Mouse (Mus musculus): ENCODE results near the gene Apol8. TPM values are rescaled to one million over a fixed set of nuclear protein-coding genes. Genes with fewer than 3 reads are reported as not detected.

Apol8 gene
- total RNA-seq (2014; rRNA removed), result 0.50 and 0.84 TPM in 2 replicates
- 0.35 and 0.50 TPM in 2 replicates for polyA plus RNA-seq (2015; fragmentation: Nextera tagmentation; extraction: Ambion mirVana)

DNA sequence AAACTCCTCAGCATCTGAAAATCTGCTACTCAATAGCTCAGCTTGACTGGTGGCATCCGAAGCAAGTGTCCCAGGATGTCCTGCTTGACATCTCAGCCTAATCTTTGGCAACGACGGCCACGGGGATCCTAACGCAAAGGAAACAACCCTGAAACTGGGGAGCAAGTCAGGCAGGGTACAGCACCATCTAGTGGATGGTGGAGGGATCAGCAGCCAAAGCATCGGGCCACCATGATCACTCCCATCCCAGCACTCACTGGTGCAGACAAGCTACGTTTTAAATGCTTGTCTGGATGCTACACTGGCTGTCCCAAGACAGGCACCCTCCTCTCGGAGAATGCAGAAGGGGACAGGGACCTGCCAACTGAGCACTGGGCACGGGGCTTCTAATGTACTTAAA is at the start of gene Apol8:
Apol8 (minus strand) TSS at position 156 of the 400 bp plus-strand sequence.
- H3K4me3 ChIP-seq (ENCODE audit: low read length), result no peak within 1 kb of the TSS
- peak; percentile 97 for TF ChIP-seq CTCF (IDR thresholded peaks at IDR 0.05; ENCODE audit: low read depth)
- H3K27ac ChIP-seq, result no peak within 1 kb of the TSS
- 0 out of 2 replicates have a peak, but pooled peaks cover 11% of the 10 kb centered on the region for H3K36me3 ChIP-seq (ENCODE audit: insufficient read depth, low read length)
- H3K27me3 ChIP-seq (ENCODE audit: insufficient read depth, low read length), result no peaks in the 10 kb centered on the region
- H3K9ac ChIP-seq (replicated peaks; ENCODE audit: low read length), result no peak within 1 kb of the TSS
- DNase-seq (ENCODE audit: low spot score) (peak; percentile 75), ATAC-seq (no peak)
- H3K4me1 ChIP-seq (ENCODE audit: insufficient read depth, low read length), result no peaks in the 10 kb centered on the region
- H3K4me2 ChIP-seq (ENCODE audit: low read depth, low read length), result no peak within 1 kb of the TSS
- no peaks in the 10 kb centered on the region for H3K9me3 ChIP-seq (ENCODE audit: low read length)
- 8% methylated on average over 9 of the region's 9 CpGs for whole genome bisulfite sequencing

DNA sequence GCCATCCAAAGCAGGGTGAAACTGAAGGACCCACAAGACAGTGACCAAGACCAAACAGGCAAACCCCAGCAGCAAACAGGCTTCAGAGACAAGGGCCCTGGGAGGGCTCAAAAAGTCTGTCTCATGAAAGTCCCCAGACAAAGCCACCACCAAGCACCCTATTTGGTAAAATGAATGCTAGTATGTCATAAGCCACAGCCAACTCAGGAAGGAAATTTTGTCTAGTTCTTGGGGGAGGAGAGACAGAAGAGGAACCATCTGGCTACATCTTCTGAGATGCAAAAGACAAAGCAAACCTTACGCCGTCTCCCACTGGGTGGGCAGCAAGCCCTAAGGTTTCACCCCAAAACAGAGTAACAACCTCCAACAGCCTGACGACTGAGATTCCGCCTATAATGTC is 48.9 kb upstream of the Apol8 start:
- no peak overlapping the region for H3K4me2 ChIP-seq (ENCODE audit: low read depth, low read length)
- H3K4me1 ChIP-seq (ENCODE audit: insufficient read depth, low read length), result no peaks in the 10 kb centered on the region
- no peaks in the 10 kb centered on the region for H3K27me3 ChIP-seq (ENCODE audit: insufficient read depth, low read length)
- no peaks in the 10 kb centered on the region for H3K9me3 ChIP-seq (ENCODE audit: low read length)
- H3K36me3 ChIP-seq (ENCODE audit: insufficient read depth, low read length), result peaks cover 10% of the 10 kb centered on the region; the same call in 1 of the 2 replicates
- H3K4me3 ChIP-seq (ENCODE audit: low read length), result no peak overlapping the region
- TF ChIP-seq CTCF (IDR thresholded peaks at IDR 0.05; ENCODE audit: low read depth), result no peak
- no peak for DNase-seq (ENCODE audit: low spot score)
- H3K9ac ChIP-seq (replicated peaks; ENCODE audit: low read length), result no peak overlapping the region
- WGBS, result 85% methylated on average over 4 of the region's 4 CpGs
- no peak for ATAC-seq
- H3K27ac ChIP-seq, result no peak overlapping the region

DNA sequence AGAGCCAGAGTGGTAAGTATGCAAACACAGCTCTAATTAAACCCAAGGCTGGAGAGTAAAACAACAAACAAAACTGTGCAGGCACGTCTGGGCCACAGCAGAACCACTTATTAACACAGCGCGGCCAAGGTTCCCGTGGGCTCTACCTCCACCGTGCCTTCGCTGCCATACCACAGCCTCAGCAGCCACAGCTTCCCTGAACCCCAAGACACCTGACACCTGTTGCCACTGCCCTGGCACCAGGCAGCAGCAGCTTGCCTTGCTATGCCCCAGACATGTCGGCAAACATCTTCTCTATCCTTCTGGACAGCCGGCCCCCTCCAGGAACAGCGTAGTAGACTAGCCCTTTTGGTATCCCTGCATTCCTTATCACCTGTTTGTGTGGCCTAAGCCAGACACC is 48.1 kb upstream of the Apol8 start:
- no peaks in the 10 kb centered on the region for H3K4me1 ChIP-seq (ENCODE audit: insufficient read depth, low read length)
- H3K9ac ChIP-seq (replicated peaks; ENCODE audit: low read length), result no peak overlapping the region
- no peaks in the 10 kb centered on the region for H3K9me3 ChIP-seq (ENCODE audit: low read length)
- no peak overlapping the region for H3K4me3 ChIP-seq (ENCODE audit: low read length)
- ATAC-seq (no peak), DNase-seq (ENCODE audit: low spot score) (no peak)
- no peak overlapping the region for H3K4me2 ChIP-seq (ENCODE audit: low read depth, low read length)
- H3K36me3 ChIP-seq (ENCODE audit: insufficient read depth, low read length), result peaks cover 10% of the 10 kb centered on the region; the same call in 1 of the 2 replicates
- no peaks in the 10 kb centered on the region for H3K27me3 ChIP-seq (ENCODE audit: insufficient read depth, low read length)
- no peak overlapping the region for H3K27ac ChIP-seq
- no peak for TF ChIP-seq CTCF (IDR thresholded peaks at IDR 0.05; ENCODE audit: low read depth)
- 90% methylated on average over 9 of the region's 9 CpGs for WGBS

DNA sequence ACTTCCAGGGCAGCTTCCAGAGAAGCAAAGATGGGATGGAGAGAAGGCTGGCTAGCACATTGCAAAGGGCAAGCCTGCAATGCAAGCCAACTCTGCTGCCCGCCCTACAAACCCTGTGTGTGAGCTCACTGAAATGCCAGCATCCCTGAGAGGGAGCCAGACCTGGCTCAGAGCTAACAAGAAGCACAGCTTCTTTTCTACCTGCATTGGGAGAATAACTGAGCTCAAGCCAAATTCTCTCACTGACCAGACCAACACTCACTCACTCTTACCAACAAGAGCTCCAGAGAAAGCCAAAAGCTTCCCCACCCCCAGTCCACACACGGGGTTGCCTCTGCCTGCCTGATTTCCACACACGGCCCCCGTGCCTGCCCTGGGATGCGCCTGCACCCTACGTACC is 47.7 kb upstream of the Apol8 start:
- Histone ChIP-seq H3K36me3 (ENCODE audit: insufficient read depth, low read length) (peaks cover 10% of the 10 kb centered on the region; the same call in 1 of the 2 replicates), H3K4me1 (ENCODE audit: insufficient read depth, low read length) (no peaks in the 10 kb centered on the region), H3K27me3 (ENCODE audit: insufficient read depth, low read length) (no peaks in the 10 kb centered on the region), H3K27ac (no peak overlapping the region; the same call in 1 of the 2 replicates), H3K9me3 (ENCODE audit: low read length) (no peaks in the 10 kb centered on the region), H3K4me2 (ENCODE audit: low read depth, low read length) (no peak overlapping the region), H3K4me3 (ENCODE audit: low read length) (no peak overlapping the region), H3K9ac (replicated peaks; ENCODE audit: low read length) (no peak overlapping the region)
- no peak for ATAC-seq
- no peak for DNase-seq (ENCODE audit: low spot score)
- no peak for TF ChIP-seq CTCF (IDR thresholded peaks at IDR 0.05; ENCODE audit: low read depth)
- WGBS, result 89% methylated on average over 6 of the region's 6 CpGs

DNA sequence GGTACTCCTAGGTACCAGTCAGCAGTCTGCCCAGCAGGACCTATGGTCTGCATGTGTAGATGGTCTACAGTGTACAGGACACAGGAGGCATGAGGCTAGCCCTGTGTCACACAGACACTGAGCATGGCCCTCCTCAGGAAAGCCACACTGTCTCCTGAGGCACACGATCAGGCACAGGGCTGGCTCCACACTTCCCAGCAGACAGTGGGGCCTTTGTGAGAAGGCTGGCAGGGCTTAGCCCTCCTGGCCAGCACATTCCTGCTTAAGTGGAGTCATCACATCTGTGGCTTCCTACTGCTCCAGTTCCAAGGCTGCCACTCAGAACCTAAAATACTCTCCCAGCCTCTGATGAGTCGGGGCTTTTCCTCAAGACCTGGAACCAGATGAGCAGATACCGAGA is 46.9 kb upstream of the Apol8 start:
- H3K9me3 ChIP-seq (ENCODE audit: low read length), result no peaks in the 10 kb centered on the region
- H3K9ac ChIP-seq (replicated peaks; ENCODE audit: low read length), result no peak overlapping the region
- DNase-seq (ENCODE audit: low spot score) (peak; percentile 24), ATAC-seq (peak; percentile 45; the same call in 1 of the 2 replicates)
- TF ChIP-seq CTCF (IDR thresholded peaks at IDR 0.05; ENCODE audit: low read depth), result no peak
- no peaks in the 10 kb centered on the region for H3K27me3 ChIP-seq (ENCODE audit: insufficient read depth, low read length)
- H3K4me1 ChIP-seq (ENCODE audit: insufficient read depth, low read length), result 0 out of 2 replicates have a peak, but pooled peaks cover 4% of the 10 kb centered on the region
- no peak overlapping the region for H3K4me2 ChIP-seq (ENCODE audit: low read depth, low read length)
- peaks cover 10% of the 10 kb centered on the region; the same call in 1 of the 2 replicates for H3K36me3 ChIP-seq (ENCODE audit: insufficient read depth, low read length)
- no peak overlapping the region for H3K4me3 ChIP-seq (ENCODE audit: low read length)
- WGBS, result 58% methylated on average over 3 of the region's 3 CpGs
- H3K27ac ChIP-seq, result no peak overlapping the region

DNA sequence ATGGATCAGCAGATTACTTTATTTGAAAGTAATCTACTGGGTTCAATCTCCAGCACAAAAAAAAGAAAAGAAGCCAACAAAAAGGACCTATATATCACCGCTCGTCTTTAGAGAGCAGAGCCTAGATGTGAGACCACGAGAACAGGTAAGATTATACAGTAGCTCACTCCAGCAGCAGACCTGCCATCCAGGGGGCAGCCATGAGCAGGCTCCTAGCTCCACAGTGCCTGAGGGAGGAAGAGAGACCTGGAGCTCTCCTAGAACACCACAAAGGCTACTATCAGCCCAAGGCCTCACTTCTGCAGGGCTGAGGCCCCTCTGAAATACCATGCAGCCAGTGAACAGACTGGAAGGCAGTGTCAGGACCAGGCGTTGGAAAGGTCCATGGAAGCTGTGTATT is 46.2 kb upstream of the Apol8 start:
- Histone ChIP-seq H3K27ac (no peak overlapping the region; the same call in 1 of the 2 replicates), H3K4me3 (ENCODE audit: low read length) (no peak overlapping the region), H3K36me3 (ENCODE audit: insufficient read depth, low read length) (peaks cover 10% of the 10 kb centered on the region; the same call in 1 of the 2 replicates), H3K4me1 (ENCODE audit: insufficient read depth, low read length) (peaks cover 12% of the 10 kb centered on the region), H3K9ac (replicated peaks; ENCODE audit: low read length) (no peak overlapping the region), H3K27me3 (ENCODE audit: insufficient read depth, low read length) (no peaks in the 10 kb centered on the region), H3K4me2 (ENCODE audit: low read depth, low read length) (no peak overlapping the region), H3K9me3 (ENCODE audit: low read length) (no peaks in the 10 kb centered on the region)
- DNase-seq (ENCODE audit: low spot score), result no peak
- WGBS, result 85% methylated on average over 4 of the region's 4 CpGs
- TF ChIP-seq CTCF (IDR thresholded peaks at IDR 0.05; ENCODE audit: low read depth), result peak; percentile 45
- no peak for ATAC-seq

DNA sequence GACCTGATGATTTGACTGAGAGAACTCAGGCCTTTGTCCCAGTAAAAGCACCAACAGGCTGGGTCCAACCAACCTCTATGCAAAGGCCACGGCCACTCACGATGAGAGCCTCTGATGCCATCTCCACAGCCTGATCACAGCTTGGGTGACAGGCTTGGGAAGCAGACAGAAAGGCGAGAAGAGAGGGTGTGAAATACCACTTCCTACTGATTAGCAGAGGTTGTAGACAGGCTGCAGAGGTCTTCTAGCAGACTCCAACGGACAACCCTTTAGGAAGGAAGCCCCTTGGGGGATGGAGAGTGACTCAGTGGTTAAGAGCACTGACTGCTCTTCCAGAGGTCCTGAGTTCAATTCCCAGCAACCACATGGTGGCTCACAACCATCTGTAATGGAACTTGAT is 44.4 kb upstream of the Apol8 start:
- H3K9me3 ChIP-seq (ENCODE audit: low read length), result no peaks in the 10 kb centered on the region
- H3K36me3 ChIP-seq (ENCODE audit: insufficient read depth, low read length), result peaks cover 3% of the 10 kb centered on the region; the same call in 1 of the 2 replicates
- peak overlapping the region; percentile 26; the same call in 1 of the 2 replicates for H3K27ac ChIP-seq
- WGBS, result 79% methylated on average over 4 of the region's 4 CpGs
- DNase-seq (ENCODE audit: low spot score) (no peak), ATAC-seq (no peak)
- peaks cover 14% of the 10 kb centered on the region for H3K4me1 ChIP-seq (ENCODE audit: insufficient read depth, low read length)
- 0 out of 2 replicates have a peak overlapping the region, but pooled peaks have one; percentile 3 for H3K9ac ChIP-seq (replicated peaks; ENCODE audit: low read length)
- H3K4me3 ChIP-seq (ENCODE audit: low read length), result no peak overlapping the region
- TF ChIP-seq CTCF (IDR thresholded peaks at IDR 0.05; ENCODE audit: low read depth), result no peak
- no peak overlapping the region for H3K4me2 ChIP-seq (ENCODE audit: low read depth, low read length)
- no peaks in the 10 kb centered on the region for H3K27me3 ChIP-seq (ENCODE audit: insufficient read depth, low read length)

Measured in hindbrain, postnatal 0 days (tissue).